Mouse (Mus musculus) G1E (cell line): ENCODE measurements around the gene Scnn1b.
A peak's percentile ranks its signal among the peaks of the same experiment; 100 is the strongest.

Experiments used
- CTCF ChIP-seq: IDR thresholded peaks from 2 replicates; pipeline ENCODE4 v1.5.1; 2012; ENCODE audit warnings: low read depth, low read length, inconsistent platforms, mixed read lengths
- GATA1 ChIP-seq: IDR thresholded peaks from 2 replicates; pipeline ENCODE4 v1.6.1; 2012; ENCODE audit warnings: borderline replicate concordance, low read length, inconsistent platforms, mixed read lengths
- POLR2AphosphoS5 ChIP-seq: IDR thresholded peaks from 2 replicates; pipeline ENCODE4 v1.6.1; 2012; ENCODE audit warnings: low read depth, low read length, inconsistent platforms; ENCODE audit not compliant: insufficient replicate concordance

DNA sequence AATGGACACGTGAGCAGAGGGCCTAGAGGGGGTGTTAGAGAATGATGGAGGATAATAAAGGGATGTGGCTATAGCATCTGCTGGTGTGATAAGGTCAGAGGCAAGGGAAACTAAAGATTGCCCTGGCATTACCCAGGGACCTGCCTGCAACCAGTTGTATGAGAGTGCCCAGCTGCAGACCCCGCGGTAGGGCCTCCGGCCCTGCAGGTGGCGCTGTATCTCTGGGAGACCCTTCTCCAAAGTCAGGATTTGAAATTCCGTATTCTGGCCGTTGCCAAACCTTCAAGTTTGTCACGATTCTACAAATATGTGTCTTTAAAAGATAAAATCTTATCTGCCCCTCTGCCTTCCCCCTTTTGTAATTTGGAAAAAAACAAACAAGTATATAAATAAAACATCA lies 5.9 kb upstream of the Scnn1b start:
- TF ChIP-seq CTCF (peak; percentile 14; the same call in 1 of the 2 replicates), GATA1 (no peak), POLR2AphosphoS5 (no peak)
